Mouse (Mus musculus) heart, embryonic 15.5 days (tissue): ENCODE measurements around the gene Elk4. TPM values are rescaled to one million over a fixed set of nuclear protein-coding genes. Genes with fewer than 3 reads are reported as not detected.

Experiments
- ATAC-seq: fragments of 200-750 bp; cut with Nextera tagmentation; replicated peaks from 2 replicates; pipeline ENCODE4 v1.8.0; 2017; ENCODE audit warnings: low read depth, moderate TSS enrichment; ENCODE audit not compliant: insufficient number of reproducible peaks, insufficient read depth, low FRiP score
- H3K27ac ChIP-seq: fragments of 300-500 bp; sonication (generic); 2 replicates; pipeline ENCODE4 v1.5.1; 2015; ENCODE audit warnings: mild to moderate bottlenecking, inconsistent platforms
- H3K27me3 ChIP-seq: fragments of 300-500 bp; sonication (generic); 2 replicates; pipeline ENCODE4 v1.6.1; 2015; ENCODE audit warnings: inconsistent platforms
- H3K36me3 ChIP-seq: fragments of 300-500 bp; sonication (generic); 2 replicates; pipeline ENCODE4 v1.6.1; 2015; ENCODE audit warnings: mild to moderate bottlenecking, inconsistent platforms
- H3K4me1 ChIP-seq: fragments of 300-500 bp; sonication (generic); replicated peaks from 2 replicates; pipeline ENCODE4 v1.6.1; 2015; ENCODE audit warnings: inconsistent platforms
- H3K4me2 ChIP-seq: fragments of 300-500 bp; sonication (generic); 2 replicates; pipeline ENCODE4 v1.6.1; 2015; ENCODE audit warnings: inconsistent platforms, mild to moderate bottlenecking, moderate library complexity
- H3K4me3 ChIP-seq: fragments of 300-500 bp; sonication (generic); 2 replicates; pipeline ENCODE4 v1.5.1; 2015; ENCODE audit warnings: mild to moderate bottlenecking, inconsistent platforms
- H3K9ac ChIP-seq: fragments of 300-500 bp; sonication (generic); 2 replicates; pipeline ENCODE4 v1.6.1; 2015; ENCODE audit warnings: mild to moderate bottlenecking, inconsistent platforms
- H3K9me3 ChIP-seq: fragments of 300-500 bp; sonication (generic); replicated peaks from 2 replicates; pipeline ENCODE4 v1.6.1; 2016; ENCODE audit warnings: inconsistent platforms
- WGBS: fragments of 180-500 bp; shearing (Covaris S2); methylation state at CpG from one replicate; pipeline ENCODE4 v1.1.7; 2015; ENCODE audit warnings: mixed read lengths; 5-methylcytosine and 5-hydroxymethylcytosine counted together
- polyA plus RNA-seq: library from polyadenylated mRNA; unstranded; fragments of >200 nt; fragmentation: Nextera tagmentation; extraction: Ambion mirVana; gene quantifications from 2 replicates; pipeline ENCODE4 v1.2.1, GENCODE M21; 2015

Gene Elk4
- polyA plus RNA-seq: 14.2 and 20.3 TPM in 2 replicates

DNA sequence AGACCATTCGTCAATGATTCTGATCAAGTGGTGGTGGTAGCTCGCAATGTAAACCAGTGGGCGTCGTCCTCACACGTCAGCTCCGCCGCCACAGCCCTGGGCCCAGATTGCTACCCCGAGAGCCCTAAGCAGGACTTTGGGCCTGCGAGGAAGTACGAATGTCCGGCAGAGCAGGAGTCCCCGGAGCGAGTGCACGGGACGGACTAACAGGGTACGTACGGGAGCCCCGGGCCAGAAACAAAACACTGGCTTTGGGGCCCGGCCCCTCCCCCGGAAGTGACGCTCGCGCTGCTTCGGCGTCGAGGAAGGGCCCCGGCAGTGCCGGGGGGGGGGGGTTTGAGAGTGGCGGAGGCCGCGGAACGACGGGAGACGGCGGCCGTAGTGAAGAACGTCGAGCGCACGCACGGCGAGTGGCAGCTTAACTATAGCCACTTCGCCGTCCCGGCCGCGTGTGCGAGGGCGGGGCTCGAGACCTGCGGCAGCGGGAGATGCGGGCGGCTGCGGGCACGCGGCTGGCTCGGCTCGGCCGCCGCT, at the start of gene Elk4:
Elk4 (plus strand) TSS at position 326 of the 534 bp plus-strand sequence.
- no peaks in the 10 kb centered on the region for H3K9me3 ChIP-seq
- no peaks in the 10 kb centered on the region for H3K27me3 ChIP-seq
- peaks cover 16% of the 10 kb centered on the region for H3K4me1 ChIP-seq
- peak; percentile 89 for ATAC-seq
- no peaks in the 10 kb centered on the region for H3K36me3 ChIP-seq
- H3K9ac ChIP-seq: peak within 1 kb of the TSS; percentile 98
- peak within 1 kb of the TSS; percentile 72 for H3K4me2 ChIP-seq
- H3K27ac ChIP-seq: peak within 1 kb of the TSS; percentile 100
- peak within 1 kb of the TSS; percentile 90 for H3K4me3 ChIP-seq
- under 1% methylated on average over 59 of the region's 61 CpGs for WGBS

DNA sequence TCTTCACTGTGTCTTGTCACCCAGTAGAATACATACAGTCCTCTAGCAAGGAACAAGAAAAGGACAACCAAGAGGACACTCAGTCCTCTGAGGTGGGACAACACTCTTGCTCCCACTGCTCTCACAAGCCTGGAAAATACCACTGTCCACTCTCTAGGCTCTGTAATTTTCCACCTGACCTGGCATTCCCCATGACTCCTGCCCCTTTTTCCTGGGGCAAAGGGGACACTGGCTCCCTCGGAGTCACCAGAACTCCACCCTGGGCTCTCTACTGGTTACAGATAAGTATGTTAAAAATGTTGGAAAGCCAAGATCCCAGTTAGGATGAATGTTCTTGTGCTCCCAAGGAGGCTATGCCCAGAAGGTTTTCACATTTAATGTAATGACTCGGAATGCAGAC, 46.4 kb upstream of the Elk4 start:
- H3K36me3 ChIP-seq: no peaks in the 10 kb centered on the region
- no peaks in the 10 kb centered on the region for H3K9me3 ChIP-seq
- H3K4me3 ChIP-seq: no peak overlapping the region
- H3K27me3 ChIP-seq: peaks cover 64% of the 10 kb centered on the region
- no peak overlapping the region for H3K9ac ChIP-seq
- 52% methylated on average over 2 of the region's 2 CpGs for WGBS
- no peak overlapping the region for H3K4me2 ChIP-seq
- peaks cover 23% of the 10 kb centered on the region for H3K4me1 ChIP-seq
- no peak for ATAC-seq
- H3K27ac ChIP-seq: no peak overlapping the region

DNA sequence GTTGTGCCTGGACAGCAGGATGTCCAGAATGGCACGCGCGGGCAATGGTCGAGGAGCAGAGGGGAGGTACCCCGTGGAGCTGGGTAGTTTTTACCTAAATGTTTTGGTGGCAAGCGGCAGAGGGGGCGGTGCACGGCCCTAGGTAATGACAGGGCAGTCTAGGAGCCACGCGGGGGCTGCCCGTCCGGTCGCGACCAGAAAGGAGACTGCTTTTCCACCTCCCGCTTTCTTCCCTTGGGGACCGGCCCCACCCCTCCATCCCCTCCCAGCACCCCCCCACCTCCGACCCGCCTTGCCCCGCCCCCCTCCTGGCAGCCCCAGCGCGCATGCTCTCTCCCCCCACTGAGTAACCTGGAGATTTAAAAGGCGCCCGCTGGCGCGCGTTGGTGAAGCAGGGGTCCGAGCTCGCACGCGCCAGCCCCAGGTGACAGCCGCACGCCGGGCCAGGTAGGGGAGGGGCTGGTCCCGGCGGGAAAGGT, 44.8 kb upstream of the Elk4 start, which contains the start of gene Slc45a3:
Slc45a3 (plus strand) TSS at position 362 of the 479 bp plus-strand sequence.
- Histone ChIP-seq H3K27ac (peak within 1 kb of the TSS; percentile 16), H3K36me3 (no peaks in the 10 kb centered on the region), H3K4me1 (peaks cover 23% of the 10 kb centered on the region), H3K27me3 (peaks cover 70% of the 10 kb centered on the region), H3K4me3 (peak within 1 kb of the TSS; percentile 79), H3K9me3 (no peaks in the 10 kb centered on the region), H3K4me2 (peak within 1 kb of the TSS; percentile 100), H3K9ac (peak within 1 kb of the TSS; percentile 68)
- 0% methylated on average over 33 of the region's 35 CpGs for WGBS
- ATAC-seq: peak; percentile 56

DNA sequence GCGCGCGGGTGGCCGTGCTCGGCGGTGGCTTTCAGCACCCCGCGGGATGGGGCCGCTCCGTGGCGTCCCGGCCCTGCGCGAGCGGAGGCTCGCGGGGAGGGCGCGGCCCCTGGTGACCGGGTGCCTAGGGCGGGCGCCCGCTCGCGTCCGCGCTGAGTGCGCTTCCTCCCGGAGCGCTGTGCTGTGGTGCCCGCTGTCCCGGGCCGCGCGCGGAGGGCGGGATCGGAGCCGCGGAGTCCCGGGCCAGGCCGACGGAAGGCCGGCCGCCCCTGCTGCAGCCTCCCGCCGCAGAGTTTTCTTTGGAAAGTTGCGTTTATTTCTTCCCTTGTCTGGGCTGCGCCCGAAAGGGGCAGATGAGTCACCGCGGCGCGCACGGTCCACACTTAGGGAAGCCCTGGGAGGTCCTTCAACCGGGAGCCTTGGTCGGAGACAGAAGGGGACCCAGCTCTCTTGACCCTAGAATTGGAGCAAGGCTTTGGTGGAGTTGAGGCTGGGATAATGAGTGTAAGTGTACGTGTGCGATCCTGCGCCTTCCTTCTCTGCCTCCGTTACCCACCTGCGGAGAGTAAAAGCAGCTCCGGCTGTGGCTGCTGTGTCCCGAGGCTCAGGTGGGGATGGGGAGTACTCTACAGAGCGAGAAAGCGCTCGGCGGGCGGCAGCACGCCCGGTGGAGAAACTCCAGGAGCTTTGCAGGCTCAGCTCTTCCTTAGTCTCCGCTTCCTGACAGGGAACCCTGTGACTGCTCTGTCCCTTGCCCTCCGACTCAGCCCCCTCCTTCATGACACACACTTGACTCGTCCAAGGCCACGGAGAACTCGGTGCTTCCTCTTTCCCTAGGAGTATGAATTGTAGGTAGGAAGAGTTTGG, 44.1 kb upstream of the Elk4 start:
- Histone ChIP-seq H3K9me3 (no peaks in the 10 kb centered on the region), H3K27me3 (peaks cover 69% of the 10 kb centered on the region), H3K4me1 (peaks cover 23% of the 10 kb centered on the region), H3K36me3 (no peaks in the 10 kb centered on the region), H3K27ac (peak overlapping the region; percentile 16), H3K4me2 (peak overlapping the region; percentile 100), H3K4me3 (peak overlapping the region; percentile 79), H3K9ac (peak overlapping the region; percentile 68)
- ATAC-seq: peak; percentile 71
- WGBS: under 1% methylated on average over 73 of the region's 76 CpGs

DNA sequence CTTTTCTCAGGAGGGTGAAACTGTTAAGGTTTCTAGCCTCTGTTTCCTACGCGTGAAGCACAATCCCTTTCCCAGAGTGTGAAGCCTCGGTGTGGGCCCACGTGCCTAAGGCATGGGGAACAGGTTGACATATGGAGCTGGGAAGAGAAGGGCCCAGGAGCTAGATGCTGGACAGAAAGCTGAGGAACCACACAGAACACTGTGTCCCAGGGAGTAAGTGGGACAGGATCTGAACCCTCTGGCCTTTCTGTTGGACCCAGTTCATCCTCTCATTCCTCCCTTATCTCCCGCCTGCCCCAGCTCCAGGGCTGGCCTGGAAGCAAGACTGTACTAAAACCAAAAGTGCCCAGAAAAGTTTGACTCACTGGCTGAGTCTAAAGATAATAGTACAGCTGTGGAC, 43.3 kb upstream of the Elk4 start:
- H3K9ac ChIP-seq: no peak overlapping the region
- H3K4me3 ChIP-seq: peak overlapping the region; percentile 79
- WGBS: 26% methylated on average over 5 of the region's 5 CpGs
- H3K27ac ChIP-seq: no peak overlapping the region
- H3K9me3 ChIP-seq: no peaks in the 10 kb centered on the region
- peak overlapping the region; percentile 100 for H3K4me2 ChIP-seq
- H3K27me3 ChIP-seq: peaks cover 72% of the 10 kb centered on the region
- no peaks in the 10 kb centered on the region for H3K36me3 ChIP-seq
- H3K4me1 ChIP-seq: peaks cover 23% of the 10 kb centered on the region
- ATAC-seq: no peak

DNA sequence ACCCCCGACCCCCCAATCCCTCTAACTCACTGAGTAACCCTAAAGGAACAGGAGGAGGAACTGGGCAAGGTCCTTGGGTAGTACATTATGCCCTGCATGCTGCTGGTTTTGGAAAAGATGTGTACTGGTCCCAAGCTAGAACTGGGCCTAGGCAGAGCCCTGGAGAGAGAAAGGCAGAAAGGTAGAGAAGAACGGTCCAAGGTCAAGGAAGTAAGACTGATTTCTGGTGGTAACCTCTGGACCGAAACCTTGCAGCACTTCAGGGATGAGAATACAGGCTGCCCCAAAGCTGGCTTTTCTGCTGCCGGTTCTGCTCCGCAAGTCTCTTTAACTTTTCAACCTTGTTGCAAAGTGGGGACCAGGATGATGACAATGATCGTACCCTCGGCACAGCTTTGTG, 42.8 kb upstream of the Elk4 start:
- no peak overlapping the region for H3K9ac ChIP-seq
- no peak overlapping the region for H3K27ac ChIP-seq
- no peaks in the 10 kb centered on the region for H3K9me3 ChIP-seq
- 78% methylated on average over 7 of the region's 7 CpGs for WGBS
- peak overlapping the region; percentile 100 for H3K4me2 ChIP-seq
- no peak for ATAC-seq
- peak overlapping the region; percentile 79; the same call in 1 of the 2 replicates for H3K4me3 ChIP-seq
- no peaks in the 10 kb centered on the region for H3K36me3 ChIP-seq
- H3K27me3 ChIP-seq: peaks cover 74% of the 10 kb centered on the region
- peaks cover 23% of the 10 kb centered on the region for H3K4me1 ChIP-seq

DNA sequence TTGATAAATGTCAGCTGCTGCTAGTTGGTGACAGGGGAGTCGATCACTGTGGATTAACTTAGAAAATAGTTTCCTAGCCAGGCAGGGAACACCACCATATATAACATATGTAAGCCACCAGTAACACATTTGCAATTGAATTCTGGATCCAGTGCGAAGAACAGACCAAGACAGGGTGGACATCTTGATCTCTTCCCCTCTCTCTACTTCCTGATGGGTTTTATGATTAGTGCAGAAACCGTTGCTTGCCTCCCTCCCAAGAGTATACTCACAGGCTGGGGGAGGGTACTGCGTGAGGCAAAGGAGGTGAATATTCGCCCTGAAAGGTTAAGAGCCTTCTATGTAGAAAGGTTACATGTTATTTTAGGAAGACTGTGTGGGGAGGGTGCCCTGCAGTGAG, 41.6 kb upstream of the Elk4 start:
- H3K9ac ChIP-seq: no peak overlapping the region
- ATAC-seq: no peak
- no peaks in the 10 kb centered on the region for H3K36me3 ChIP-seq
- H3K9me3 ChIP-seq: no peaks in the 10 kb centered on the region
- 0 out of 2 replicates have a peak overlapping the region, but pooled peaks have one; percentile 7 for H3K4me2 ChIP-seq
- WGBS: 44% methylated on average over 5 of the region's 5 CpGs
- no peak overlapping the region for H3K4me3 ChIP-seq
- H3K27ac ChIP-seq: no peak overlapping the region
- H3K27me3 ChIP-seq: peaks cover 68% of the 10 kb centered on the region
- peaks cover 27% of the 10 kb centered on the region for H3K4me1 ChIP-seq

DNA sequence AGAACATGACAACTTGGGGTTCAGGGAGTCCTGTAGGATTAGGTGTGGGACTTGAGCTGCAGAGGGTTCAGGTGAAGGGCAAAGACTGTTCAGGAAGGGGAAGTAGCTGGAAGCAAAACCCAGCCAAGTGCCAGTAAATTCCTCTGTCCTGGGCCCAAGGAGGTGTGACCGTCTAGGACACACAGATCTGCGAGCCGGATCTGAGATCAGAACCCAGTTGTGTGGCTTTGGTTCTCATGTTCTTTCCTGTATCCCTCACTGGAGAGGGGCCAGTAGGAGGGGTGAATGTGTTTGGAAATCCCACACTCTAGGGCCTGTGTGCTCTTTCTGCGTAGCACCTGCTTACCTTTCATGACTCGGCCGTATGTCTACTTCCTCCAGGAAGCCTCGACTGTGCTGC, 40.1 kb upstream of the Elk4 start:
- Histone ChIP-seq H3K4me3 (no peak overlapping the region), H3K4me2 (no peak overlapping the region), H3K36me3 (no peaks in the 10 kb centered on the region), H3K9me3 (no peaks in the 10 kb centered on the region), H3K27me3 (peaks cover 61% of the 10 kb centered on the region), H3K4me1 (peaks cover 41% of the 10 kb centered on the region), H3K27ac (no peak overlapping the region), H3K9ac (no peak overlapping the region)
- ATAC-seq: no peak
- 65% methylated on average over 7 of the region's 7 CpGs for WGBS

DNA sequence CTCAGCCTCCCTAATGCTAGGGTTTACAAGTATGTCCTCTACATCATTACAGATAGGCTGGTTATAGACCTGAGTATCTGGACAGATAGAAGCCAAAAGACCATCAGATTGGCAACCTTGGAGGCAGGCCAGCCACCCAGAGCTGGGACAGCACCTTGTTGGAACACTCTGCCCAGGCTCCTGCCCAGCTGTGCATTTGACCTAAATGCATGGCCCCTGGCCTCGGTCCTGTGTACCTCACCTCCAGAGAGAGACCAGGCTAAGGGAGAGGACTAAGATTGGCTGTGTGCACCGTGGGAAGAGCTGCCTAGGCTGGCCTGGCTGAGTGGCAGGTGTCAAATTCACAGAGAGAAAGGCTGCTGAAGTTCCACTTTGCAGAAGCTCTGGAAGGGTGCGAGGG, 38.9 kb upstream of the Elk4 start:
- Histone ChIP-seq H3K4me1 (peaks cover 33% of the 10 kb centered on the region), H3K27me3 (peaks cover 52% of the 10 kb centered on the region), H3K4me3 (no peak overlapping the region), H3K9ac (no peak overlapping the region), H3K9me3 (no peaks in the 10 kb centered on the region), H3K4me2 (no peak overlapping the region), H3K36me3 (no peaks in the 10 kb centered on the region), H3K27ac (no peak overlapping the region)
- ATAC-seq: no peak
- WGBS: 42% methylated on average over 3 of the region's 3 CpGs

DNA sequence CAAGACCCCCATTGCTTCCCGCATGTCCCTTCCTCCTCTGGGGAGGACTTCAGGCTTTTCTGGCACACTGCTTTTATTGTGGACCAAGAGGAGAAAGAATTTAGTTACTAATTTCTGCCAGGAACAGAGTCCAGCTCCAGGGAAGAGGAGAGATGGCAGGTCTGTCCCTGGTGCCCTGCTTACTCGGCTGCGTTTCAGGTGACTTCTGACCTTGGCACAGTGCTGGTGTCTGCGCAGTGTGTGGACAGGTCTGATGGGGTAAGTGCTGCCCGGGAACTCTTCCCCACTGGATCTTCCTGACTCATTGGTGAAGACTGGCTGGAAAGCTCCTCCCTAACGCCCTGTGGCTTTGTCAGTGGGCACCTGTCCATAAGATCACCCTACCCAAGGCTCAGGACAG, 38.4 kb upstream of the Elk4 start:
- peaks cover 30% of the 10 kb centered on the region for H3K4me1 ChIP-seq
- no peak overlapping the region for H3K9ac ChIP-seq
- 72% methylated on average over 6 of the region's 6 CpGs for WGBS
- no peak overlapping the region for H3K4me3 ChIP-seq
- H3K27ac ChIP-seq: no peak overlapping the region
- no peak overlapping the region for H3K4me2 ChIP-seq
- no peaks in the 10 kb centered on the region for H3K36me3 ChIP-seq
- no peak for ATAC-seq
- no peaks in the 10 kb centered on the region for H3K9me3 ChIP-seq
- peaks cover 50% of the 10 kb centered on the region for H3K27me3 ChIP-seq

DNA sequence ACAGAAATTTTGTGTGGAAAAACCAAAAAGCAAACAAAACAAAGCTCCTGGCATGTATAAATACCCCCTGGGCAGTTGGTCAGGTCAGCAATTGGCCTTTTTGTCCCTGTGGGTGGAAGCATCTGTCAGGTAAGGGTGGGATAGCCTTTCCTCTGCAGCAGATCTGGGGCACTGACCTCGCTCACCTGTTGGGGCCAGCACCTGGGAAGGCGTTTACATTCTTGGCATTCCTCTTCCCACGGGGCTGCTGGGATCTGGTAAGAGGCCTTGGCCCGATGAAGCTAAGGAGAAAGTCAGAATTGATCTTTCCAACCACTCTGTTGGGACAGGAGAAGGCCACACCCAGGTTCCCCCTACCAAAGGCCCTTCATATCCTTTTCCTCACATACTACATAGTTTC, 37.6 kb upstream of the Elk4 start:
- ATAC-seq: no peak
- Histone ChIP-seq H3K27ac (no peak overlapping the region), H3K36me3 (no peaks in the 10 kb centered on the region), H3K9ac (no peak overlapping the region), H3K9me3 (no peaks in the 10 kb centered on the region), H3K4me2 (no peak overlapping the region), H3K27me3 (peaks cover 47% of the 10 kb centered on the region), H3K4me1 (peaks cover 24% of the 10 kb centered on the region), H3K4me3 (no peak overlapping the region)
- WGBS: 60% methylated on average over 4 of the region's 4 CpGs
